Mouse (Mus musculus) lung, embryonic 15.5 days (tissue): Measurements from ENCODE around the gene Bach1. TPM values are rescaled to one million over a fixed set of nuclear protein-coding genes. Genes with fewer than 3 reads are reported as not detected.

Source experiments
- ATAC-seq: fragments of 200-750 bp; cut with Nextera tagmentation; 2 replicates; pipeline ENCODE4 v1.8.0; 2017; ENCODE audit warnings: moderate number of reproducible peaks, borderline replicate concordance; ENCODE audit not compliant: low FRiP score, low TSS enrichment; ENCODE audit errors: extremely low read depth
- H3K27ac ChIP-seq: fragments of 300-500 bp; sonication (generic); 2 replicates; pipeline ENCODE4 v1.5.1; 2015; ENCODE audit warnings: moderate library complexity, mild to moderate bottlenecking, inconsistent platforms
- H3K27me3 ChIP-seq: fragments of 300-500 bp; sonication (generic); 2 replicates; pipeline ENCODE4 v1.6.1; 2015; ENCODE audit warnings: inconsistent platforms
- H3K36me3 ChIP-seq: fragments of 300-500 bp; sonication (generic); 2 replicates; pipeline ENCODE4 v1.6.1; 2015; ENCODE audit warnings: inconsistent platforms
- H3K4me1 ChIP-seq: fragments of 300-500 bp; sonication (generic); 2 replicates; pipeline ENCODE4 v1.6.1; 2015; ENCODE audit warnings: inconsistent platforms
- H3K4me2 ChIP-seq: fragments of 300-500 bp; sonication (generic); 2 replicates; pipeline ENCODE4 v1.6.1; 2015; ENCODE audit warnings: inconsistent platforms, mild to moderate bottlenecking, moderate library complexity
- H3K4me3 ChIP-seq: fragments of 300-500 bp; sonication (generic); 2 replicates; pipeline ENCODE4 v1.5.1; 2015; ENCODE audit warnings: mild to moderate bottlenecking, inconsistent platforms
- H3K9ac ChIP-seq: fragments of 300-500 bp; sonication (generic); 2 replicates; pipeline ENCODE4 v1.6.1; 2015; ENCODE audit warnings: inconsistent platforms
- H3K9me3 ChIP-seq: fragments of 300-500 bp; sonication (generic); 2 replicates; pipeline ENCODE4 v1.6.1; 2016; ENCODE audit warnings: inconsistent platforms
- WGBS: fragments of 180-500 bp; shearing (Covaris S2); methylation state at CpG from one replicate; pipeline ENCODE4 v1.1.7; 2015; 5-methylcytosine and 5-hydroxymethylcytosine counted together
- polyA plus RNA-seq: library from polyadenylated mRNA; unstranded; fragments of >200 nt; fragmentation: Nextera tagmentation; extraction: Ambion mirVana; gene quantifications from 2 replicates; pipeline ENCODE4 v1.2.1, GENCODE M21; 2015

The Bach1 gene
- polyA plus RNA-seq, 1 experiment from 2014 or later, result 10.4 TPM

- Histone ChIP-seq H3K4me1 (peaks cover 6% of the 10 kb centered on the region; the same call in 1 of the 2 replicates), H3K36me3 (no peaks in the 10 kb centered on the region), H3K4me3 (no peak overlapping the region), H3K27me3 (no peaks in the 10 kb centered on the region), H3K4me2 (no peak overlapping the region), H3K27ac (no peak overlapping the region), H3K9ac (no peak overlapping the region), H3K9me3 (no peaks in the 10 kb centered on the region)
- WGBS, result 41% methylated on average over 7 of the region's 7 CpGs
- ATAC-seq, result no peak
These were observed 82.9 kb downstream of the Bach1 start for GRCm38 (mm10) chr16:87781637-87782036.

Other genes with a start within 250 kb of the Bach1 start
- 38.6 and 43.8 TPM in 2 replicates for gene Usp16, start 244.2 kb upstream of the Bach1 start, polyA plus RNA-seq
- gene Cct8, start 203.1 kb upstream of the Bach1 start, polyA plus RNA-seq, result 426 and 430 TPM in 2 replicates
- 0.57 and 0.82 TPM in 2 replicates for gene Map3k7cl, start 145.6 kb upstream of the Bach1 start, polyA plus RNA-seq